Mouse (Mus musculus): ENCODE measurements around the gene Adcy5.

Gene Adcy5

GRCm38 (mm10) chr16:35208796-35209195 lies 54.1 kb downstream of the Adcy5 start:
- no peak for DNase-seq

- no peak for DNase-seq
Measured at GRCm38 (mm10) chr16:35209753-35210152, 55.1 kb downstream of the Adcy5 start.

- no peak for DNase-seq
Measured at GRCm38 (mm10) chr16:35215047-35215446, 60.4 kb downstream of the Adcy5 start.

GRCm38 (mm10) chr16:35215498-35215897 lies 60.8 kb downstream of the Adcy5 start:
- no peak for DNase-seq

- no peak for DNase-seq
Measured at GRCm38 (mm10) chr16:35216826-35217491, 62.3 kb downstream of the Adcy5 start.

- DNase-seq, result no peak
Measured at GRCm38 (mm10) chr16:35220412-35220811, 65.7 kb downstream of the Adcy5 start.

GRCm38 (mm10) chr16:35221581-35221980 lies 66.9 kb downstream of the Adcy5 start:
- no peak for DNase-seq

GRCm38 (mm10) chr16:35223930-35224329 lies 69.3 kb downstream of the Adcy5 start:
- no peak for DNase-seq

- no peak for DNase-seq
Measured at GRCm38 (mm10) chr16:35224716-35225115, 70.0 kb downstream of the Adcy5 start.

- peak; percentile 80 for DNase-seq
Measured at GRCm38 (mm10) chr16:35229582-35229981, 74.9 kb downstream of the Adcy5 start.

GRCm38 (mm10) chr16:35232153-35232750 lies 77.6 kb downstream of the Adcy5 start:
- peak; percentile 33 for DNase-seq

- DNase-seq, result no peak
Measured at GRCm38 (mm10) chr16:35233329-35233728, 78.7 kb downstream of the Adcy5 start.

GRCm38 (mm10) chr16:35237091-35237490 lies 82.4 kb downstream of the Adcy5 start:
- no peak for DNase-seq

GRCm38 (mm10) chr16:35239318-35239965 lies 84.8 kb downstream of the Adcy5 start:
- DNase-seq, result no peak

- no peak for DNase-seq
Measured at GRCm38 (mm10) chr16:35239966-35240730, 85.5 kb downstream of the Adcy5 start.

- DNase-seq, result no peak
Measured at GRCm38 (mm10) chr16:35247364-35247763, 92.7 kb downstream of the Adcy5 start.

GRCm38 (mm10) chr16:35248825-35249224 lies 94.1 kb downstream of the Adcy5 start:
- no peak for DNase-seq

- no peak for DNase-seq
Measured at GRCm38 (mm10) chr16:35249763-35250162, 95.1 kb downstream of the Adcy5 start.

GRCm38 (mm10) chr16:35251690-35252089 lies 97.0 kb downstream of the Adcy5 start:
- no peak for DNase-seq

- DNase-seq, result no peak
Measured at GRCm38 (mm10) chr16:35252967-35253366, 98.3 kb downstream of the Adcy5 start.

- DNase-seq, result no peak
Measured at GRCm38 (mm10) chr16:35255981-35256380, 101.3 kb downstream of the Adcy5 start.

GRCm38 (mm10) chr16:35270353-35270934 lies 115.8 kb downstream of the Adcy5 start:
- peak; percentile 88 for DNase-seq

GRCm38 (mm10) chr16:35270945-35271344 lies 116.3 kb downstream of the Adcy5 start:
- no peak for DNase-seq

Data from thymus, postnatal 4 days (tissue).